Mouse (Mus musculus) bone marrow macrophage, adult 2 months (primary cell): ENCODE data around the gene Serpini2. TPM values are rescaled to one million over a fixed set of nuclear protein-coding genes. Genes with fewer than 3 reads are reported as not detected.

Source experiments
- H3K27ac ChIP-seq: 2 replicates; pipeline ENCODE4 v1.5.1; 2012; ENCODE audit warnings: low read depth, low read length; ENCODE audit not compliant: insufficient read depth
- H3K4me1 ChIP-seq: 2 replicates; pipeline ENCODE4 v1.6.1; 2012; ENCODE audit warnings: low read length; ENCODE audit not compliant: control insufficient read depth, insufficient read depth
- H3K4me3 ChIP-seq: 2 replicates; pipeline ENCODE4 v1.5.1; 2012; ENCODE audit warnings: mild to moderate bottlenecking, low read length, moderate library complexity; ENCODE audit not compliant: insufficient read depth
- CTCF ChIP-seq: IDR thresholded peaks from 2 replicates; pipeline ENCODE4 v1.5.1; 2012; ENCODE audit warnings: low read depth, mild to moderate bottlenecking, low read length, moderate library complexity
- POLR2A ChIP-seq: IDR thresholded peaks from 2 replicates; pipeline ENCODE4 v1.6.1; 2012; ENCODE audit warnings: mild to moderate bottlenecking, low read depth, low read length, borderline replicate concordance
- polyA plus RNA-seq: library from polyadenylated mRNA; stranded (reverse); fragments of >200 nt; gene quantifications from 2 replicates; pipeline ENCODE4 v1.2.4, GENCODE M21; 2012; ENCODE audit not compliant: missing spikeins, insufficient read depth, insufficient read length

Gene Serpini2
- polyA plus RNA-seq, 1 experiment, result not detected

- Histone ChIP-seq H3K4me3 (no peak overlapping the region), H3K27ac (no peak overlapping the region), H3K4me1 (peaks cover 16% of the 10 kb centered on the region)
- TF ChIP-seq CTCF (no peak), POLR2A (no peak)
Measured at GRCm38 (mm10) chr3:75276522-75276921, 6.6 kb upstream of the Serpini2 start.

GRCm38 (mm10) chr3:75275127-75275526, 5.2 kb upstream of the Serpini2 start:
- H3K4me3 ChIP-seq, result no peak overlapping the region
- no peak overlapping the region for H3K27ac ChIP-seq
- TF ChIP-seq CTCF (no peak), POLR2A (no peak)
- peaks cover 16% of the 10 kb centered on the region for H3K4me1 ChIP-seq

GRCm38 (mm10) chr3:75259356-75259755, 10.5 kb downstream of the Serpini2 start:
- Histone ChIP-seq H3K4me1 (no peaks in the 10 kb centered on the region), H3K4me3 (no peak overlapping the region), H3K27ac (no peak overlapping the region)
- TF ChIP-seq CTCF (no peak), POLR2A (no peak)

- Histone ChIP-seq H3K4me1 (no peaks in the 10 kb centered on the region), H3K27ac (no peak overlapping the region), H3K4me3 (no peak overlapping the region)
- no peak for TF ChIP-seq POLR2A
- TF ChIP-seq CTCF, result no peak
Measured at GRCm38 (mm10) chr3:75219694-75220093, 50.2 kb downstream of the Serpini2 start.

GRCm38 (mm10) chr3:75219211-75219610, 50.7 kb downstream of the Serpini2 start:
- TF ChIP-seq POLR2A (no peak), CTCF (peak; percentile 61)
- Histone ChIP-seq H3K4me1 (no peaks in the 10 kb centered on the region), H3K4me3 (no peak overlapping the region), H3K27ac (no peak overlapping the region)

- Histone ChIP-seq H3K27ac (no peak overlapping the region), H3K4me3 (no peak overlapping the region), H3K4me1 (no peaks in the 10 kb centered on the region)
- TF ChIP-seq POLR2A, result no peak
- no peak for TF ChIP-seq CTCF
Measured at GRCm38 (mm10) chr3:75202808-75203503, 66.9 kb downstream of the Serpini2 start.

Other genes with a start within 250 kb of the Serpini2 start
- gene Zbbx, start 105.0 kb downstream of the Serpini2 start, polyA plus RNA-seq, result not detected in 2 replicates
- gene Wdr49, start 212.1 kb upstream of the Serpini2 start, polyA plus RNA-seq, result not detected in 2 replicates